Mouse (Mus musculus): ENCODE results near the gene Zswim3. TPM values are rescaled to one million over a fixed set of nuclear protein-coding genes. Genes with fewer than 3 reads are reported as not detected.
"Not testable (repeated sequence)": the region's sequence is repeated elsewhere in the genome, so short reads cannot be mapped to it uniquely, and the experiment has no call there.

Gene Zswim3
- total and polyA plus RNA-seq, 2 experiments, result 0.82 to 0.83 TPM

- no peak overlapping the region for H3K9ac ChIP-seq (ENCODE audit: low read depth, low read length)
- DNase-seq (ENCODE audit: extremely low read depth, low read depth, low spot score), result no peak
- H3K4me1 ChIP-seq (ENCODE audit: control insufficient read depth, insufficient read depth, low read length), result peaks cover 13% of the 10 kb centered on the region
- H3K27me3 ChIP-seq (ENCODE audit: control insufficient read depth, insufficient read depth, low read length), result no peaks in the 10 kb centered on the region
- no peak for TF ChIP-seq CTCF (IDR thresholded peaks at IDR 0.05; ENCODE audit: low read depth, low read length)
- TF ChIP-seq POLR2A (IDR thresholded peaks at IDR 0.05; ENCODE audit: extremely low read depth, insufficient read depth, low read length), result no peak
- no peaks in the 10 kb centered on the region for H3K79me2 ChIP-seq (ENCODE audit: control insufficient read depth, insufficient read depth, low read length)
- 94% methylated on average over 2 of the region's 2 CpGs for WGBS
- H3K4me3 ChIP-seq (ENCODE audit: insufficient read depth, low read depth, low read length), result no peak overlapping the region
- H3K36me3 ChIP-seq (ENCODE audit: control insufficient read depth, insufficient read depth, low read length), result peaks cover 20% of the 10 kb centered on the region
- H3K27ac ChIP-seq (replicated peaks; ENCODE audit: insufficient read depth, low read depth, low read length), result no peak overlapping the region
These were observed 11.1 kb upstream of the Zswim3 start for GRCm38 (mm10) chr2:164793772-164794171.

DNA sequence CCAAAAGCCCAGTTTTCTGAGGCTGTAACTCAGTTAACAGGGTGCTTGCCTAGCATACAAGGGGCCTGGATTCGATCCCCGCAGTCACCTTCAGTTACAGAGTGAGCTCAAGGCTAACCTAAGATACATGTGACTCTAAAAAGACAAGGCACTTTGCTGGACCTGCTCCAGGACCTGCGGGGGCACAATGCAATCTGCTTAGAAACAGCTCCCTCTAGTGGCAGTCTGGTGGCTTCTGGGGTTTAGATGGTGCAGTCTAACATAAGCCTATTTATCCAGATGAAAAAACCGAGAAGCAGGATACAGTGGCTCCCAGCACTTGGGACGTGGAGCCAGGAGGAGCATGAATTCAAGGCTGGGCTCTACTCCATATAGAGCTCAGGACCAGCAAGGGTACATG is 10.6 kb upstream of the Zswim3 start:
- Histone ChIP-seq H3K27me3 (ENCODE audit: control insufficient read depth, insufficient read depth, low read length) (no peaks in the 10 kb centered on the region), H3K36me3 (ENCODE audit: control insufficient read depth, insufficient read depth, low read length) (peaks cover 20% of the 10 kb centered on the region), H3K79me2 (ENCODE audit: control insufficient read depth, insufficient read depth, low read length) (no peaks in the 10 kb centered on the region), H3K4me1 (ENCODE audit: control insufficient read depth, insufficient read depth, low read length) (peaks cover 13% of the 10 kb centered on the region), H3K4me3 (ENCODE audit: insufficient read depth, low read depth, low read length) (no peak overlapping the region), H3K9ac (ENCODE audit: low read depth, low read length) (no peak overlapping the region), H3K27ac (replicated peaks; ENCODE audit: insufficient read depth, low read depth, low read length) (no peak overlapping the region)
- 15% methylated on average over 5 of the region's 5 CpGs for WGBS
- peak; percentile 79 for DNase-seq (ENCODE audit: extremely low read depth, low read depth, low spot score)
- TF ChIP-seq CTCF (IDR thresholded peaks at IDR 0.05; ENCODE audit: low read depth, low read length), result peak; percentile 90
- TF ChIP-seq POLR2A (IDR thresholded peaks at IDR 0.05; ENCODE audit: extremely low read depth, insufficient read depth, low read length), result no peak

GRCm38 (mm10) chr2:164795868-164796267 is 9.0 kb upstream of the Zswim3 start:
- no peak for DNase-seq (ENCODE audit: extremely low read depth, low read depth, low spot score)
- 70% methylated on average over 4 of the region's 4 CpGs for WGBS
- H3K36me3 ChIP-seq (ENCODE audit: control insufficient read depth, insufficient read depth, low read length), result peaks cover 20% of the 10 kb centered on the region

GRCm38 (mm10) chr2:164798554-164798953 is 6.3 kb upstream of the Zswim3 start:
- H3K9ac ChIP-seq (ENCODE audit: low read depth, low read length); H3K27me3 ChIP-seq (ENCODE audit: control insufficient read depth, insufficient read depth, low read length); H3K4me1 ChIP-seq (ENCODE audit: control insufficient read depth, insufficient read depth, low read length); H3K4me3 ChIP-seq (ENCODE audit: insufficient read depth, low read depth, low read length); H3K27ac ChIP-seq (replicated peaks; ENCODE audit: insufficient read depth, low read depth, low read length); H3K79me2 ChIP-seq (ENCODE audit: control insufficient read depth, insufficient read depth, low read length): not testable (repeated sequence)
- 62% methylated on average over 6 of the region's 6 CpGs for WGBS
- peaks cover 16% of the 10 kb centered on the region for H3K36me3 ChIP-seq (ENCODE audit: control insufficient read depth, insufficient read depth, low read length)
- DNase-seq (ENCODE audit: extremely low read depth, low read depth, low spot score), result peak; percentile 47

More at GRCm38 (mm10) chr2:164795868-164796267, 9.0 kb upstream of the Zswim3 start:
- Histone ChIP-seq H3K79me2 (ENCODE audit: control insufficient read depth, insufficient read depth, low read length) (no peaks in the 10 kb centered on the region), H3K4me3 (ENCODE audit: insufficient read depth, low read depth, low read length) (no peak overlapping the region), H3K27me3 (ENCODE audit: control insufficient read depth, insufficient read depth, low read length) (no peaks in the 10 kb centered on the region), H3K27ac (replicated peaks; ENCODE audit: insufficient read depth, low read depth, low read length) (no peak overlapping the region), H3K9ac (ENCODE audit: low read depth, low read length) (no peak overlapping the region), H3K4me1 (ENCODE audit: control insufficient read depth, insufficient read depth, low read length) (peaks cover 12% of the 10 kb centered on the region)
- TF ChIP-seq CTCF (IDR thresholded peaks at IDR 0.05; ENCODE audit: low read depth, low read length), result no peak
- TF ChIP-seq POLR2A (IDR thresholded peaks at IDR 0.05; ENCODE audit: extremely low read depth, insufficient read depth, low read length), result no peak

DNA sequence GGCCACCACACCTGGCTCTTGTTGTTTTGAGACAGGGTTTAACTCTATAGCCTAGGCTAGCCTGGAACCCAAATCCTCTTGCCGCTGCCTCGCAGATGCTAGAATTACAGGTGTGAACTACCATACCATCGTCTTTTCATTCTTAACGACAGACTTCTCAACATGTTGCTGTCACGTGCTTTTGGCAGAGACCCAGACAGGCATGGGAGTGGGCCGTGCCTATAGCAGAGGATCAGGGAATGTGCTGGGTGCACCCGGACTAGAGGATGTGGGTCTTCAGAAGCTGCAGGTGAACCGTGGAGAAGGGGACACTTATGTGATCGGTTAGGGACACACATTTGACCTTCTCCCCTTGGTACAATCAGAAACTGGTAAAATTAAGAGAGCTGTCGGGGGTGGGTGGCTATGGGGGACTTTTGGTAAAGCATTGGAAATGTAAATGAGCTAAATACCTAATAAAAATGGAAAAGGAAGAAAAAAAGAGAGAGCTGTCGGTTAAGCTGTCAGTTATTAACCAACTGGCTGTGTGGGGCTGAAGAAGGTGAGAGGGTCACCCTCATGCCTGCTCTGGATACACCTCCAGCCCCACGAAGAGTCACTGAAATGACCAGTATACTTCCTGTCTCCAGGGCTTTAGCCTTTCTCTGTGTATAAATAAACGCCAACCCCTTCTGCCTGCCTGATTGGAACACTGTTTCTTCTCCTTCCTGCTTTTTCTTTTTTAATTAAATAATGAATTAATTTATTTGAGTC is 4.5 kb upstream of the Zswim3 start:
- Histone ChIP-seq H3K27me3 (ENCODE audit: control insufficient read depth, insufficient read depth, low read length) (no peaks in the 10 kb centered on the region), H3K4me3 (ENCODE audit: insufficient read depth, low read depth, low read length) (no peak overlapping the region), H3K4me1 (ENCODE audit: control insufficient read depth, insufficient read depth, low read length) (peaks cover 9% of the 10 kb centered on the region), H3K36me3 (ENCODE audit: control insufficient read depth, insufficient read depth, low read length) (peaks cover 13% of the 10 kb centered on the region), H3K9ac (ENCODE audit: low read depth, low read length) (no peak overlapping the region), H3K27ac (replicated peaks; ENCODE audit: insufficient read depth, low read depth, low read length) (no peak overlapping the region), H3K79me2 (ENCODE audit: control insufficient read depth, insufficient read depth, low read length) (peaks cover 10% of the 10 kb centered on the region; the same call in 1 of the 2 replicates)
- TF ChIP-seq CTCF (IDR thresholded peaks at IDR 0.05; ENCODE audit: low read depth, low read length) (no peak), POLR2A (IDR thresholded peaks at IDR 0.05; ENCODE audit: extremely low read depth, insufficient read depth, low read length) (no peak)
- WGBS, result 82% methylated on average over 13 of the region's 13 CpGs
- DNase-seq (ENCODE audit: extremely low read depth, low read depth, low spot score), result no peak

- 28% methylated on average over 16 of the region's 16 CpGs for WGBS
- peak overlapping the region; percentile 42 for H3K9ac ChIP-seq (ENCODE audit: low read depth, low read length)
- peak overlapping the region; percentile 76 for H3K27ac ChIP-seq (replicated peaks; ENCODE audit: insufficient read depth, low read depth, low read length)
- no peaks in the 10 kb centered on the region for H3K36me3 ChIP-seq (ENCODE audit: control insufficient read depth, insufficient read depth, low read length)
- H3K4me3 ChIP-seq (ENCODE audit: insufficient read depth, low read depth, low read length), result peak overlapping the region; percentile 77
- peaks cover 9% of the 10 kb centered on the region for H3K4me1 ChIP-seq (ENCODE audit: control insufficient read depth, insufficient read depth, low read length)
- TF ChIP-seq POLR2A (IDR thresholded peaks at IDR 0.05; ENCODE audit: extremely low read depth, insufficient read depth, low read length) (no peak), CTCF (IDR thresholded peaks at IDR 0.05; ENCODE audit: low read depth, low read length) (no peak)
- DNase-seq (ENCODE audit: extremely low read depth, low read depth, low spot score), result peak; percentile 73
- peaks cover 10% of the 10 kb centered on the region; the same call in 1 of the 2 replicates for H3K79me2 ChIP-seq (ENCODE audit: control insufficient read depth, insufficient read depth, low read length)
- H3K27me3 ChIP-seq (ENCODE audit: control insufficient read depth, insufficient read depth, low read length), result no peaks in the 10 kb centered on the region
These were observed 1.5 kb upstream of the Zswim3 start for GRCm38 (mm10) chr2:164803201-164803920.

Measured in liver, adult 2 months (tissue).